Mouse (Mus musculus) liver, embryonic 13.5 days (tissue): ENCODE data around the gene Ciart. TPM values are rescaled to one million over a fixed set of nuclear protein-coding genes. Genes with fewer than 3 reads are reported as not detected.

Experiments used
- ATAC-seq: fragments of 200-750 bp; cut with Nextera tagmentation; 2 replicates; pipeline ENCODE4 v1.8.0; 2017; ENCODE audit warnings: low read depth, mild to moderate bottlenecking, moderate number of reproducible peaks, moderate library complexity
- DNase-seq: peaks from one replicate; pipeline ENCODE4 v3.0.0; 2022
- H3K27ac ChIP-seq: fragments of 300-500 bp; sonication (generic); 2 replicates; pipeline ENCODE4 v1.5.1; 2015; ENCODE audit warnings: moderate library complexity, mild to moderate bottlenecking, inconsistent platforms
- H3K27me3 ChIP-seq: fragments of 300-500 bp; sonication (generic); 2 replicates; pipeline ENCODE4 v1.6.1; 2015; ENCODE audit warnings: mild to moderate bottlenecking, inconsistent platforms
- H3K36me3 ChIP-seq: fragments of 300-500 bp; sonication (generic); 2 replicates; pipeline ENCODE4 v1.6.1; 2015; ENCODE audit warnings: mild to moderate bottlenecking, inconsistent platforms
- H3K4me1 ChIP-seq: fragments of 300-500 bp; sonication (generic); replicated peaks from 2 replicates; pipeline ENCODE4 v1.6.1; 2015; ENCODE audit warnings: inconsistent platforms
- H3K4me2 ChIP-seq: fragments of 300-500 bp; sonication (generic); 2 replicates; pipeline ENCODE4 v1.6.1; 2015; ENCODE audit warnings: inconsistent platforms, mild to moderate bottlenecking, moderate library complexity
- H3K4me3 ChIP-seq: fragments of 300-500 bp; sonication (generic); replicated peaks from 2 replicates; pipeline ENCODE4 v1.5.1; 2015; ENCODE audit warnings: mild to moderate bottlenecking, inconsistent platforms
- H3K9ac ChIP-seq: fragments of 300-500 bp; sonication (generic); 2 replicates; pipeline ENCODE4 v1.6.1; 2015; ENCODE audit warnings: mild to moderate bottlenecking, inconsistent platforms
- H3K9me3 ChIP-seq: fragments of 300-500 bp; sonication (generic); replicated peaks from 2 replicates; pipeline ENCODE4 v1.6.1; 2016; ENCODE audit warnings: inconsistent platforms
- WGBS: fragments of 180-500 bp; shearing (Covaris S2); methylation state at CpG from one replicate; pipeline ENCODE4 v1.1.7; 2015; ENCODE audit not compliant: insufficient replicate concordance; 5-methylcytosine and 5-hydroxymethylcytosine counted together
- polyA plus RNA-seq: library from polyadenylated mRNA; unstranded; fragments of >200 nt; fragmentation: Nextera tagmentation; extraction: Ambion mirVana; gene quantifications from 2 replicates; pipeline ENCODE4 v1.2.1, GENCODE M21; 2015

Ciart gene
- polyA plus RNA-seq, 1 experiment from 2014 or later = 1.4 TPM

DNA sequence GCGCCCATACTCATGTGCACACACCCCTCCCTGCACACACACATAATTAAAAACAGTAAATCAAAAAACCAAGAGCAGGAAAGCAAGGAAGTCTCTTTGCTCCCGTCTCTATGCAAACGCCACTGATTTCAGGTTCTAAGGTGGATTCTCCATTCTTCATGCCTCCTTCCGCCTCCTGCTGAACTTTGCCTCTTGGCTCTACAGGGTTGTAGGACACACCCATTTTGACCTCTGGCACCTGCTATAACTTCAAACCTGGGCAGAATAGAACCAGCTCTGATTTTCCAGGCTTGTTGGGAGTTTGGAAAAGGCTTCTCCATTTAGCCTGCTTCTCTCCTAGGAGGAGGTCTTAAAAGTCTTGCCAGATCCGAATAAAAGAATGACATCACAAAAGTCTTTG is 2.3 kb upstream of the Ciart start:
- WGBS = 74% methylated on average over 5 of the region's 5 CpGs
- DNase-seq = no peak

DNA sequence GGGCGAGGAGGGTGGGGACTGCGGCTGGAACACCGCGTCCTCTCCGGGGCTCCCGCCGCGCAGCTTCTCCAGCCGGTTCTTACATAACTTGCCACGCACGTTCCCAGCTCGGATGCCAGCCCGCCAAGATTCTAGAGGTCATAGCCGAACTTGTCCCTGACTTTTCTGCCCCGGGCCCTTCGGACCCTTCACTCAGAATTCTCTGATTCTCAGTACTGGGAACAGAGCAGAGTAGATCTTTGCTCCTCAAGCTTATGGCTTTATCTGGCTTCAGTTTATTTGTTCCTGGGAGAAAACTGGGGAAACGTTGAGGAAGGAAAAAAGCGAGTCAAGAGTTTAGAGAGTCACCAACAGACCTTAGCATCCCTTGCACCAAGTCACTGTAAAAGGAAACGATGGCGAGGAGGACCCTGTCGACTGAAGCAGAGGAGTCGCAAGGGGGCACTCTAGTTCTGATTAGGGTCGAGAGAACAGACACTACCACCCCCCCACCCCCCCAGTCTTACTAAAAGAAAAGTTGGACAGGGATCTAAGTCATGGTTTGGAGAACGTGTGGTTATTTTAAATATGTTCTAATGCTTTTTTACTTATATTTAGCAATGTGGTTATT is 870 bp upstream of the Ciart start:
- H3K4me1 ChIP-seq = peaks cover 22% of the 10 kb centered on the region
- H3K36me3 ChIP-seq = no peaks in the 10 kb centered on the region
- H3K27me3 ChIP-seq = peaks cover 28% of the 10 kb centered on the region
- ATAC-seq = no peak
- 2% methylated on average over 24 of the region's 24 CpGs for WGBS
- no peak overlapping the region for H3K27ac ChIP-seq
- peak overlapping the region; percentile 59 for H3K9ac ChIP-seq
- no peaks in the 10 kb centered on the region for H3K9me3 ChIP-seq
- H3K4me3 ChIP-seq = peak overlapping the region; percentile 56
- H3K4me2 ChIP-seq = peak overlapping the region; percentile 92
- DNase-seq = no peak

More for the DNA sequence above, 2.3 kb upstream of the Ciart start:
- H3K27me3 ChIP-seq = peaks cover 28% of the 10 kb centered on the region
- H3K9ac ChIP-seq = no peak overlapping the region
- no peak overlapping the region for H3K27ac ChIP-seq
- no peak for ATAC-seq
- H3K4me3 ChIP-seq = no peak overlapping the region
- peaks cover 22% of the 10 kb centered on the region for H3K4me1 ChIP-seq
- H3K4me2 ChIP-seq = no peak overlapping the region
- H3K36me3 ChIP-seq = no peaks in the 10 kb centered on the region
- no peaks in the 10 kb centered on the region for H3K9me3 ChIP-seq

DNA sequence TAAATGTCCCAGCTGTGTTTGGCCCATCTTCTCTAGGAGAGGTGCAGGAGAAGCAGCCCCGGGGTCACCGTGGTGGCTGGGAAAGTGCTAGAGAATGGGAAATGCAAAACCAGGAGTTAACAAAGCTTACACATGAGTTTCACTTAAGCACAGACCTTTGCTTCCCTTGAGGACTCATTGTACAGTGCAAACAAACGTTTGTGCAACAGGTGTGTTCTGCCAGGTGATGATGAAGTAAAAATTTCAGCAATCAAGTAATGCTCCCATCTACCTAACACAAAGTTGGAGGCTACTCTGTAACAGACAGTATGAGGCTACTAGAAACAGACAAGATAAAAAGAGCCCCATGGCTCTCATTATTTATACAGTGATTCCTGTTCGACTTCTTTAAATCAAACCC is 3.0 kb downstream of the Ciart start:
- no peaks in the 10 kb centered on the region for H3K36me3 ChIP-seq
- peaks cover 23% of the 10 kb centered on the region for H3K27me3 ChIP-seq
- H3K4me1 ChIP-seq = peaks cover 37% of the 10 kb centered on the region
- H3K4me2 ChIP-seq = no peak overlapping the region
- no peak for DNase-seq
- H3K9me3 ChIP-seq = no peaks in the 10 kb centered on the region
- H3K4me3 ChIP-seq = no peak overlapping the region
- no peak for ATAC-seq
- WGBS = 81% methylated on average over 4 of the region's 4 CpGs
- no peak overlapping the region for H3K27ac ChIP-seq
- no peak overlapping the region for H3K9ac ChIP-seq

DNA sequence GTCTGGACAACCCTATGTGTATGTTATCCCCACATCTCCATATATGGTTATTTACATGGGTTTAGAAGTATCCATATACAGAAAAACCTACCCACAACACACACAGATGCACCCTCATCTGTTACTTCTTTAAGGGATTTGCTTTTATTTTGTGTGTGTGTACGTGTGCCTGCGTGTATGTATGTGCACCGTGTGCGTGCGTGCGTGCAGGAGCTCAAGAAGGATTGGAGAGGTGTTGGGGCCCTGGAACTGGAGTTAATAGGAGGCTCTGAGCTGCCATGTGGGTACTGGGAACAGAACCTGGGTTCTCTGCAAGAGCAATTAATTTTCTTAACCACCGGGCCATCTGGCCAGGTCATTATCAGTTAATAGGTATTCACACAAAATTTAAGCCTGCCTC is 10.0 kb downstream of the Ciart start:
- H3K27ac ChIP-seq = peak overlapping the region; percentile 58

DNA sequence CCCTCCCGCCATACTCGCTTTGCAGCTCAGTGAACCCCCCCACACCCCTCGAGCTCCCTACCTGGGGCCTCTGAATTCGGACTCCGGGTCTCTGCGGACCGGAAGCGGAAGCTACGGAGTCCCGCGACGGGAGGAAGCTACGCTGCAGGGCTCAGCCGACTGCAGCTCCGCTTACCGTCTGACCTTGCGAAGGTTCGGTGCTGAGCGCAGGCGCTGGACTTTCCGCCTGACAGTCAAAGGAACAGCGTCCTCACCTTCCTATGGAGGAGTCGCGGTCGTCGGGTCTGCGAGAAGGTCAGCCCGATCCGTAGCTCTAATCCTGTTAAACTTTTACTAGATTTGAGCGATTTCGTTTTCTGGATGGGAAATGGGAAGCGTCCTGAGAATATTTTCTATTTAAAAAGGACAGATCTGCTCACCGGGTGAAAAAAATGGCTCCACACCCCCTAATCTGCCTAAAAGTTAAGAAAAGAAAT is 10.6 kb downstream of the Ciart start, which contains the start of gene Mrps21:
Gene Mrps21, minus strand, starts transcription at position 128 of the 476 bp plus-strand sequence.
- no peaks in the 10 kb centered on the region for H3K9me3 ChIP-seq
- ATAC-seq (peak; percentile 94), DNase-seq (peak; percentile 81)
- no peaks in the 10 kb centered on the region for H3K27me3 ChIP-seq
- peaks cover 31% of the 10 kb centered on the region for H3K36me3 ChIP-seq
- H3K4me3 ChIP-seq = peak within 1 kb of the TSS; percentile 74
- H3K27ac ChIP-seq = peak within 1 kb of the TSS; percentile 89
- under 1% methylated on average over 33 of the region's 33 CpGs for WGBS
- peak within 1 kb of the TSS; percentile 86 for H3K9ac ChIP-seq
- H3K4me1 ChIP-seq = peaks cover 46% of the 10 kb centered on the region
- H3K4me2 ChIP-seq = peak within 1 kb of the TSS; percentile 81

More for the DNA sequence above, 10.0 kb downstream of the Ciart start:
- peaks cover 46% of the 10 kb centered on the region for H3K4me1 ChIP-seq
- 61% methylated on average over 7 of the region's 7 CpGs for WGBS
- H3K4me3 ChIP-seq = peak overlapping the region; percentile 74
- H3K4me2 ChIP-seq = peak overlapping the region; percentile 81
- peak overlapping the region; percentile 86 for H3K9ac ChIP-seq
- H3K36me3 ChIP-seq = peaks cover 26% of the 10 kb centered on the region
- H3K9me3 ChIP-seq = no peaks in the 10 kb centered on the region
- DNase-seq (no peak), ATAC-seq (no peak)
- no peaks in the 10 kb centered on the region for H3K27me3 ChIP-seq

DNA sequence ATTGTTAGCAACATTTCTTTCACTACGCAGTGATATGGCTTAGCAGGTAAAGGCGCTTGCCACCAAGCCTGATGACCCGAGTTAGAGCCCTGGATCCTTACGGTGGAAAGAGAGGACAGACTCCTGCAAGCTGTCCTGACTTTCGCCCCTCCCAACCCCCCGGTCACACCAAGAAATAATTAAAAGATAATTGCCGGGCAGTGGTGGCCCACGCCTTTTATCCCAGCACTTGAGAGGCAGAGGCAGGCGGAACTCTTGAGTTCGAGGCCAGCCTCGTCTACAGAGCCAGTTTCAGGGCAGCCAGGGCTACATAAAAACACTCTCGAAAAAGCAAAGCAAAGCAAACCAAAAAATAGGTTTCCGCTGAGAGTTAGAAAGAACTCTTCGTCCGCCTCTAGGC is 11.1 kb downstream of the Ciart start:
- peak overlapping the region; percentile 74 for H3K4me3 ChIP-seq
- peak; percentile 51 for ATAC-seq
- H3K27me3 ChIP-seq = no peaks in the 10 kb centered on the region
- H3K9me3 ChIP-seq = no peaks in the 10 kb centered on the region
- peaks cover 35% of the 10 kb centered on the region for H3K36me3 ChIP-seq
- peaks cover 46% of the 10 kb centered on the region for H3K4me1 ChIP-seq
- no peak for DNase-seq
- H3K27ac ChIP-seq = peak overlapping the region; percentile 89
- H3K4me2 ChIP-seq = peak overlapping the region; percentile 81
- peak overlapping the region; percentile 86 for H3K9ac ChIP-seq
- whole genome bisulfite sequencing = 3% methylated on average over 15 of the region's 15 CpGs

DNA sequence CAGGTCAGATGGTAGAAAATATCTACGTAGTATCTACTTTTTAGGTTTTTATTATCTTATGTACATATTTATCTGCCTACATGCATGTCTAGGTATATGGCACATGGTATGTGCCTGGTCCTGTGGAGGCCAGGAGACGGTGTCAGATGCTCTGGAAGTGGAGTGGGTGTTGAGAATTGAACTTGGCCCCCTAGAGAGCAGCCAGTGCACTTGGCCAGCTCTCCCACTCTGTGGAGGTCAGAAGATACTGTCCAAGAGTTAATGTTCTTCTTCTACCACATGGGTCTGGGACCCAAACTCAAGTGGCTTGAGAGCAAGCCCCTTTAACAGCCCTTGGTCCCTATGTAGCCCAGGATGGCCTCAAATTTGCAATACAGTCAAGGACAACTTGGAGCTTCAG is 14.6 kb downstream of the Ciart start:
- H3K4me1 ChIP-seq = peaks cover 31% of the 10 kb centered on the region
- H3K27ac ChIP-seq = no peak overlapping the region
- H3K36me3 ChIP-seq = peaks cover 58% of the 10 kb centered on the region
- no peak overlapping the region for H3K4me3 ChIP-seq
- H3K9ac ChIP-seq = no peak overlapping the region
- no peak overlapping the region for H3K4me2 ChIP-seq
- 79% methylated on average over 2 of the region's 2 CpGs for WGBS
- ATAC-seq = no peak
- no peaks in the 10 kb centered on the region for H3K27me3 ChIP-seq
- H3K9me3 ChIP-seq = no peaks in the 10 kb centered on the region
- no peak for DNase-seq

DNA sequence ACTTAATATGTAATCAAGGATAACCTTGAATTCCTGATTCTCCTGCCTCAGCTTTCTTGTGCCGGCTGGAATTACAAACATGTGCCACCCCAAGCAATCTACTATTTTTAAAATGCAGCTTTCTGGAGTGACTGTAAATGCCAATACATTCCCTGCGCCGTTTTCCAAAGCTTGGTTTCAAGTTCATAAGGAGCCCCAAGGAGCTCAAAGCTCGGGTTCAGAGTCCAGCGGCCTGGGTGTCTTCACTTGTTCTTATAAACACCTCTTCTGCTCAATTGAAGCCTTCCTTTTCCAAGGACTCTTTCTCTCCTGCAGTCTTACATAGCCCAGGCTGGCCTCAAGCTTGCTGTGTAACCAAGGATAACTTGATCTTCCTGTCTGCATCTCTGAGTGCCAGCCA is 16.0 kb downstream of the Ciart start:
- Histone ChIP-seq H3K27ac (no peak overlapping the region), H3K36me3 (peaks cover 58% of the 10 kb centered on the region), H3K4me3 (no peak overlapping the region), H3K4me2 (no peak overlapping the region), H3K9ac (no peak overlapping the region), H3K27me3 (no peaks in the 10 kb centered on the region), H3K9me3 (no peaks in the 10 kb centered on the region), H3K4me1 (peaks cover 26% of the 10 kb centered on the region)
- ATAC-seq (no peak), DNase-seq (no peak)
- 85% methylated on average over 5 of the region's 5 CpGs for WGBS

DNA sequence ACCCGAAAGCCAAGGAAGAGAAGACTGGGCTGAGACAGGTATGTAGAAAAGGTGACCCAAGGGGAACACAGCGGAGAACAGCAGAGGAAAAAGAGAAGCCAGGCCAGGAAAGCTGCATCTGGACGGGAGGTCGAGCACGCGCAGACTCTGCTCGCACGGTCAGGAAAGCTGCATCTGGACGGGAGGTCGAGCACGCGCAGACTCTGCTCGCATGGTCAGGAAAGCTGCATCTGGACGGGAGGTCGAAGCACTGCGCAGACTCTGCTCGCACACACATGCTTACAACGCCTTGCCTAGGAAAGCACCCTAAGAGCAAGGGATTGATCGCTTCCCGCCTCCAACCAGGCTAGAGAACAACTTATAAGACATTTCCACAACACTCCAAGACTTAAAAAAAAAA is 16.5 kb downstream of the Ciart start:
- DNase-seq (no peak), ATAC-seq (no peak)
- Histone ChIP-seq H3K9ac (0 out of 2 replicates have a peak overlapping the region, but pooled peaks have one; percentile 15), H3K27me3 (no peaks in the 10 kb centered on the region), H3K27ac (no peak overlapping the region), H3K4me2 (no peak overlapping the region), H3K36me3 (peaks cover 58% of the 10 kb centered on the region), H3K4me1 (peaks cover 22% of the 10 kb centered on the region), H3K4me3 (no peak overlapping the region), H3K9me3 (no peaks in the 10 kb centered on the region)
- 90% methylated on average over 20 of the region's 20 CpGs for WGBS

DNA sequence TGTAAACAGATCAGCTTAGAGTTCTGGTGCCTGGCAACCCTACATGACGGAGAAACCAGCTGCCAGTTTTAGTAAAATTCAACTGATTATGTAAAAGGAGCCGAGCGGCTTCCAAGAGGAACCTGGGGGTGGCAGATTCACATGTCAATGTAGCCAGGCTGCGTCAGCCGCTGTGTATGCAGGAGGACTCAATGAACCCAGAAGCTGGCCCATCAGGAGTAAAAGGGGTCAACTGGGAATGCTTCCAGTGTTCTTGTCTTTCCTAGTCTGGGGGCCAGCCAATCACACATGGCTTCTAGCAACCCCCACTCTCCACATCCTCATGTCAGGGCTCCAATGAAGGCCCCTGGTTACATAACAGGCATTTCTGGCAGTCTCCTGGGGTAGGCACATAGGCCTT is 17.0 kb downstream of the Ciart start:
- Histone ChIP-seq H3K27me3 (no peaks in the 10 kb centered on the region), H3K9me3 (no peaks in the 10 kb centered on the region), H3K36me3 (peaks cover 54% of the 10 kb centered on the region), H3K9ac (peak overlapping the region; percentile 15; the same call in 1 of the 2 replicates), H3K4me3 (no peak overlapping the region), H3K4me1 (peaks cover 17% of the 10 kb centered on the region; the same call in 1 of the 2 replicates), H3K4me2 (no peak overlapping the region), H3K27ac (no peak overlapping the region)
- ATAC-seq = no peak
- WGBS = 82% methylated on average over 5 of the region's 5 CpGs
- no peak for DNase-seq

DNA sequence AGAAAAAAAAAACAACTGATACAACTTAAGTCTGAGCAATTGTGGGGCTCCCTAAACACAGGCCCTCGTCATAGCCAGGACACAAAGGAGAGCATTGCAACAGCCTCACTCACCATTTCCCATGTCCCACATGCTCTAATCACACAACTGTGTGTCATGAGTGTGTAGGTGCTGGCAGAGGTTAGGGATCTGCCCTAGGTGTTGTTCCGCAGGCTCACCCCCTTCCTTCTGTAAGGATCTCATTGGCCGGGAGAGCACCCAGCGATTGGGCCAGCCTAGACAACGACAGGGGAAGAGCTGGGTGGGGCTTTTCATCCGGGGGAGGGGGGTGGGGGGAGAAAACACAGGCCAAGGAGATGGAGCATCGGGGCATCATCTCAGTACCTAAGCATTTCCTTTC is 18.5 kb downstream of the Ciart start:
- peaks cover 9% of the 10 kb centered on the region; the same call in 1 of the 2 replicates for H3K4me1 ChIP-seq
- no peak overlapping the region for H3K4me3 ChIP-seq
- 59% methylated on average over 7 of the region's 7 CpGs for WGBS
- ATAC-seq (no peak), DNase-seq (no peak)
- H3K9me3 ChIP-seq = no peaks in the 10 kb centered on the region
- peaks cover 40% of the 10 kb centered on the region for H3K36me3 ChIP-seq
- no peak overlapping the region for H3K27ac ChIP-seq
- no peaks in the 10 kb centered on the region for H3K27me3 ChIP-seq
- H3K9ac ChIP-seq = no peak overlapping the region
- no peak overlapping the region for H3K4me2 ChIP-seq

DNA sequence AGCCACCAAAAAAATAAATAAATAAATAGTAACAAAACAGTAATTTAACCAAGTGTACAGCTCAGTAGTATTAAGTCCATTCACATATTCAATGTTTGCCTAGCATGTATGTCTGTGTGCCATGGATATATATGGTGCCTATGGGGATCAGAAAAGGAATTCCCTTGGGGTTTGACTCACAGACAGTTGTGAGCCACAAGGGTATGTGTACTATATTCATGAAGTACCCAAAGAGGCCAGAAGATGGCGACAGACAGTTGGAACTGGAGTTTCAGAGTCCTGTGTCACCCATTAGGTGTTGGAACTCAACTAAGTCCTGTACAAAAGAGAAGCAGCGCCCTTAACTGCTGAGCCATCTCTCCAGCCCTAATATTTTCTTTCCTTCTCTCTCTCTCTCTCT is 20.3 kb downstream of the Ciart start:
- WGBS = 35% methylated on average over 2 of the region's 2 CpGs
- ATAC-seq = peak; percentile 79

More for the DNA sequence above, 20.3 kb downstream of the Ciart start:
- DNase-seq = peak; percentile 74
- Histone ChIP-seq H3K4me3 (no peak overlapping the region), H3K4me1 (peaks cover 9% of the 10 kb centered on the region; the same call in 1 of the 2 replicates), H3K27ac (no peak overlapping the region), H3K9me3 (no peaks in the 10 kb centered on the region), H3K4me2 (no peak overlapping the region), H3K27me3 (no peaks in the 10 kb centered on the region), H3K9ac (no peak overlapping the region), H3K36me3 (peaks cover 30% of the 10 kb centered on the region)
